8 mouse cellular contexts compared by ENCODE assay signal in genomic region chr4:108780057-108780863, GRCm38 (mm10). TPM values are rescaled to one million over a fixed set of nuclear protein-coding genes. Genes with fewer than 3 reads are reported as not detected.
DNase-seq lines count a peak whose midpoint lies in the region; ATAC-seq and TF ChIP-seq lines count a peak whose summit lies in the region.

Zfyve9 (minus strand) TSS chr4:108780798.

- H3K4me1 ChIP-seq in ES-E14 (ENCODE audit: control insufficient read depth in 2 of 2, insufficient read depth in 2 of 2, low read length in 2 of 2, poor library complexity in 1 of 2): peaks cover 0 to 3% of the 10 kb centered on the region in 2 experiments; a peak in 1 of 4 replicates
- 0 out of 2 replicates have a peak, but pooled peaks cover 5% of the 10 kb centered on the region for H3K4me1 ChIP-seq in lung, embryonic 16.5 days (replicated peaks; ENCODE audit: control insufficient read depth, insufficient read depth, low read length)
- peaks cover 3% of the 10 kb centered on the region; the same call in 1 of the 2 replicates for H3K4me1 ChIP-seq in thymus, adult 2 months (replicated peaks; ENCODE audit: control insufficient read depth, insufficient read depth, low read length)

- in situ Hi-C loops in ES-E14 (cut with MboI; ENCODE audit: low sequenced_read_pairs in 2 of 2, unreplicated experiment in 2 of 2): no loop called here

- ATAC-seq in lung, embryonic 16.5 days (ENCODE audit: low read depth): peak; percentile 96

- no peaks in the 10 kb centered on the region for H3K36me3 ChIP-seq in ES-E14 (ENCODE audit: control insufficient read depth, insufficient read depth, low read length, poor library complexity, severe bottlenecking)
- H3K36me3 ChIP-seq in lung, embryonic 16.5 days (ENCODE audit: control insufficient read depth, insufficient read depth, low read length): no peaks in the 10 kb centered on the region
- no peaks in the 10 kb centered on the region for H3K36me3 ChIP-seq in thymus, adult 2 months (ENCODE audit: control insufficient read depth, insufficient read depth, low read length)

- no peak for TF ChIP-seq POLR2A in thymus, adult 2 months (IDR thresholded peaks at IDR 0.05; ENCODE audit: control insufficient read depth, extremely low read depth, insufficient read depth, low read length, poor library complexity)

- peak within 1 kb of the TSS; percentile 71 for H3K4me2 ChIP-seq in lung, embryonic 16.5 days (ENCODE audit: low read depth, low read length)

- no peaks in the 10 kb centered on the region for H3K27me3 ChIP-seq in lung, embryonic 16.5 days (ENCODE audit: control insufficient read depth, insufficient read depth, low read depth, low read length)
- H3K27me3 ChIP-seq in thymus, adult 2 months (ENCODE audit: control insufficient read depth, insufficient read depth, low read length): peaks cover 11% of the 10 kb centered on the region; the same call in 1 of the 2 replicates

- no peaks in the 10 kb centered on the region for H3K9me3 ChIP-seq in ES-E14 (ENCODE audit: control insufficient read depth, insufficient read depth, low read depth, low read length)
- H3K9me3 ChIP-seq in lung, embryonic 16.5 days (ENCODE audit: control insufficient read depth, low read length): no peaks in the 10 kb centered on the region

- under 1% methylated on average over 66 of the region's 111 CpGs for WGBS in lung, embryonic 16.5 days
- under 1% methylated on average over 111 of the region's 111 CpGs for WGBS in thymus, adult 2 months

- DNase-seq in ES-E14 (ENCODE audit: low read depth, low spot score): peak; percentile 30
- DNase-seq in cerebellum, adult 11-12 months: peak; percentile 82
- DNase-seq in forelimb bud, embryonic 11.5 days (ENCODE audit: low read depth, low spot score): peak; percentile 69
- peak; percentile 88 for DNase-seq in heart, postnatal 4 days
- peak; percentile 63 for DNase-seq in layer of hippocampus, adult 9-11 months
- peak; percentile 70 for DNase-seq in ovary, adult 18-20 months (ENCODE audit: low spot score)
- DNase-seq in thymus, adult 2 months: peak; percentile 70

- H3K27ac ChIP-seq in ES-E14 (ENCODE audit: insufficient read depth, low read depth, low read length, poor library complexity, severe bottlenecking): peak within 1 kb of the TSS; percentile 6; the same call in 1 of the 2 replicates
- peak within 1 kb of the TSS; percentile 96 for H3K27ac ChIP-seq in lung, embryonic 16.5 days (ENCODE audit: low read length)
- no peak within 1 kb of the TSS for H3K27ac ChIP-seq in thymus, adult 2 months (ENCODE audit: control insufficient read depth, insufficient read depth, low read length)

- H3K4me3 ChIP-seq in ES-E14 (ENCODE audit: insufficient read depth in 1 of 2, low read depth in 1 of 2, low read length in 2 of 2, poor library complexity in 1 of 2, severe bottlenecking in 1 of 2): peak within 1 kb of the TSS; percentile 83 to 89
- peak within 1 kb of the TSS; percentile 75 for H3K4me3 ChIP-seq in lung, embryonic 16.5 days (ENCODE audit: low read length)
- peak within 1 kb of the TSS; percentile 47 for H3K4me3 ChIP-seq in thymus, adult 2 months (ENCODE audit: control insufficient read depth, insufficient read depth, low read length)

- peak; percentile 68; the same call in 1 of the 2 replicates for TF ChIP-seq CTCF in thymus, adult 2 months (IDR thresholded peaks at IDR 0.05; ENCODE audit: borderline replicate concordance, control insufficient read depth, extremely low read depth, insufficient read depth, low read length, poor library complexity)

- peak within 1 kb of the TSS; percentile 94 for H3K9ac ChIP-seq in ES-E14 (ENCODE audit: insufficient read depth, low read depth, low read length, poor library complexity, severe bottlenecking)
- H3K9ac ChIP-seq in lung, embryonic 16.5 days (ENCODE audit: low read length): peak within 1 kb of the TSS; percentile 100

TF ChIP-seq in ES-E14, 5 proteins besides CTCF, POLR2A, EP300 and RAD21:
- TF ChIP-seq HCFC1 (IDR thresholded peaks at IDR 0.05; ENCODE audit: borderline replicate concordance, insufficient read depth, low read length): 0 out of 2 replicates have a peak, but pooled peaks have one; percentile 39
- TF ChIP-seq CHD2 (IDR thresholded peaks at IDR 0.05; ENCODE audit: low read depth, low read length): no peak
- TF ChIP-seq MAFK (IDR thresholded peaks at IDR 0.05; ENCODE audit: insufficient read depth, low read depth, low read length): no peak
- TF ChIP-seq ZNF384 (IDR thresholded peaks at IDR 0.05; ENCODE audit: low read depth, low read length): no peak
- TF ChIP-seq ZC3H11A (IDR thresholded peaks at IDR 0.05; ENCODE audit: borderline replicate concordance, low read depth, low read length): no peak
TF ChIP-seq in ES-E14: peak in this region for 1.

RNA-seq across cellular contexts. Expression of gene Zfyve9, which starts in this region (rescaled TPM):
- 7.8 and 8.7 TPM in 2 replicates for total RNA-seq in ES-E14 (2012; rRNA removed)
- total RNA-seq in heart, postnatal 4 days (2021): 10 to 100 TPM; 24.3 to 25.7 TPM
- 3.8 and 4.0 TPM in 2 replicates for polyA plus RNA-seq in lung, embryonic 16.5 days (2015; fragmentation: Nextera tagmentation; extraction: Ambion mirVana)
- polyA plus RNA-seq in thymus, adult 2 months (2012; rRNA removed): 0.73 and 0.84 TPM in 2 replicates

Comparison
In these comparisons a context has a peak if more than half of its experiments do, and no peak if none do; other contexts are left out.
1. Peak in DNase-seq and H3K4me3 ChIP-seq in thymus, adult 2 months; RNA of the gene not detected or under 1 TPM.
2. DNase-seq: peak in every context shown above with its lines; median percentile 88 in heart, postnatal 4 days; 82 in cerebellum, adult 11-12 months; 70 in ovary, adult 18-20 months; 70 in thymus, adult 2 months; 69 in forelimb bud, embryonic 11.5 days; 63 in layer of hippocampus, adult 9-11 months; 30 in ES-E14.